Mouse (Mus musculus): ENCODE data around the gene Slc9a1.

The Slc9a1 gene

GRCm38 (mm10) chr4:133404256-133404655 is 34.8 kb downstream of the Slc9a1 start:
- DNase-seq, result no peak

- no peak for DNase-seq
These were observed 37.0 kb downstream of the Slc9a1 start for GRCm38 (mm10) chr4:133406313-133407056.

- DNase-seq, result no peak
These were observed 37.7 kb downstream of the Slc9a1 start for GRCm38 (mm10) chr4:133407114-133407787.

GRCm38 (mm10) chr4:133408006-133408405 is 38.5 kb downstream of the Slc9a1 start:
- no peak for DNase-seq

GRCm38 (mm10) chr4:133410994-133411393 is 41.5 kb downstream of the Slc9a1 start:
- no peak for DNase-seq

- no peak for DNase-seq
These were observed 42.6 kb downstream of the Slc9a1 start for GRCm38 (mm10) chr4:133412096-133412495.

- no peak for DNase-seq
These were observed 43.4 kb downstream of the Slc9a1 start for GRCm38 (mm10) chr4:133412575-133413540.

- no peak for DNase-seq
These were observed 44.1 kb downstream of the Slc9a1 start for GRCm38 (mm10) chr4:133413617-133414016.

GRCm38 (mm10) chr4:133414920-133415319 is 45.4 kb downstream of the Slc9a1 start:
- DNase-seq, result no peak

- peak; percentile 68 for DNase-seq
These were observed 50.0 kb downstream of the Slc9a1 start for GRCm38 (mm10) chr4:133419312-133420004.

GRCm38 (mm10) chr4:133421989-133422388 is 52.5 kb downstream of the Slc9a1 start:
- DNase-seq, result no peak

- DNase-seq, result no peak
These were observed 53.1 kb downstream of the Slc9a1 start for GRCm38 (mm10) chr4:133422601-133423000.

- DNase-seq, result no peak
These were observed 53.6 kb downstream of the Slc9a1 start for GRCm38 (mm10) chr4:133423108-133423507.

GRCm38 (mm10) chr4:133423691-133424090 is 54.2 kb downstream of the Slc9a1 start:
- DNase-seq, result no peak

GRCm38 (mm10) chr4:133424100-133424499 is 54.6 kb downstream of the Slc9a1 start:
- DNase-seq, result peak; percentile 67

GRCm38 (mm10) chr4:133426141-133426540 is 56.6 kb downstream of the Slc9a1 start:
- no peak for DNase-seq

GRCm38 (mm10) chr4:133431508-133431907 is 62.0 kb downstream of the Slc9a1 start:
- DNase-seq, result no peak

- DNase-seq, result peak; percentile 62
These were observed 63.2 kb downstream of the Slc9a1 start for GRCm38 (mm10) chr4:133432560-133433171.

- no peak for DNase-seq
These were observed 66.4 kb downstream of the Slc9a1 start for GRCm38 (mm10) chr4:133435921-133436320.

- DNase-seq, result peak; percentile 65
These were observed 70.2 kb downstream of the Slc9a1 start for GRCm38 (mm10) chr4:133439460-133440376.

GRCm38 (mm10) chr4:133440377-133440795 is 70.9 kb downstream of the Slc9a1 start:
- DNase-seq, result no peak
